Mouse (Mus musculus): ENCODE measurements around the gene Plpp7.

DNA sequence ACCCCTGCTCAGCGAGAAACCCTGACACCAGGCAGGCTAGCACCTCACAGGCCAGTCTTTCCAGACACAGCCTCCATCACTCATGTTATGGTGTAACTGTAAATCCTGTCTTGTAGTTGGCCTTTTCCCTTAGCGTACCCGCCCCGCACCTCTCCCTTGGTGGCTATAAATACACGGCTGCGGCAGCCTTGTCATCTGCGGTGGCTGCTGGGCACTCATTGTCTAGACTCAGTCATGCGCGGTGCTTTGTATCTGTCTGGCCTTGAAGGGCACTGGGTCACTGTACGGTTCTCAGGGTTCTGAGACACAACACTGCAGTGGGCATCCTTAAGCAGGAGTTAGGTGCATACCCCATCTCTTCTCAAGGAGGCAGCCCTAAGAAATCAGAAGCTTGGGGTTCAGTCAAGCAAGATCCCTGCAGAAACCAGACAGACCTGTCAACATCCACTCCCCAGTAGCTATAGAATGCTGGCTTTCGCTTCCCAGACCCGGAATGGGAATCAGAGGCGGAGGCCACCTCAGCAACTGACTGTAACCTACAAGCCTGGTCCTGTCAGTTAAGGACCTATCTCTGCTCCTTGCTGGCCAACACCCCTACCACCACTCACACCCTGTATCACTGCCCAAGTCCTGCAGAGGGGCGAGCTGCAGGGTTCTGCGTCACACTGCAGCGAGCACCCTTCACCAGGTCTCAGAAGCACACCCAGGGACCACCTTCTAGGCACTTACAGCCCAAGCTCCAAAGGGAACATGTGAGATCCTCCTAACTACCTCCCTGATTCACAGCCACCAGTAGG lies 10.0 kb downstream of the Plpp7 start:
- no peak for TF ChIP-seq POLR2A (IDR thresholded peaks at IDR 0.05; ENCODE audit: borderline replicate concordance, extremely low read depth, low read depth, low read length)
- no peak for TF ChIP-seq CTCF (IDR thresholded peaks at IDR 0.05; ENCODE audit: insufficient read depth, low read length)

Measured in lung, adult 2 months (tissue).